Mouse (Mus musculus) liver, embryonic 14.5 days (tissue): ENCODE results near the gene Arsa. TPM values are rescaled to one million over a fixed set of nuclear protein-coding genes. Genes with fewer than 3 reads are reported as not detected.

ENCODE experiments used
- ATAC-seq: fragments of 200-750 bp; cut with Nextera tagmentation; 2 replicates; pipeline ENCODE4 v1.8.0; 2017; ENCODE audit warnings: moderate number of reproducible peaks, mild to moderate bottlenecking, moderate library complexity; ENCODE audit not compliant: insufficient read depth
- DNase-seq, 3 experiments: peaks; one replicate each; pipeline ENCODE4 v3.0.0-alpha.2; 2012 to 2013; ENCODE audit warnings: low read depth in 3 of 3, low spot score in 3 of 3
- H3K27ac ChIP-seq: fragments of 300-500 bp; sonication (generic); 2 replicates; pipeline ENCODE4 v1.5.1; 2014; ENCODE audit warnings: moderate library complexity, mild to moderate bottlenecking, control low read depth, inconsistent platforms
- H3K27me3 ChIP-seq: fragments of 300-500 bp; sonication (generic); 2 replicates; pipeline ENCODE4 v1.6.1; 2014; ENCODE audit warnings: mild to moderate bottlenecking, low read length, moderate library complexity; ENCODE audit not compliant: control insufficient read depth, insufficient read depth
- H3K36me3 ChIP-seq: fragments of 300-500 bp; sonication (generic); replicated peaks from 2 replicates; pipeline ENCODE4 v1.6.1; 2014; ENCODE audit warnings: low read depth; ENCODE audit not compliant: control insufficient read depth, insufficient read depth
- H3K4me1 ChIP-seq, 2 experiments: fragments of 200-500 bp in 1 of 2; fragments of 300-500 bp in 1 of 2; sonication (generic) in 1 of 2; replicated peaks; 2 replicates each; pipeline ENCODE4 v1.6.1; 2012 to 2014; ENCODE audit warnings: antibody characterized with exemption in 1 of 2, inconsistent platforms in 1 of 2, low read length in 1 of 2; ENCODE audit not compliant: control insufficient read depth in 2 of 2, insufficient read depth in 2 of 2
- H3K4me2 ChIP-seq: fragments of 300-500 bp; sonication (generic); 2 replicates; pipeline ENCODE4 v1.6.1; 2014; ENCODE audit warnings: low read depth, mild to moderate bottlenecking, control low read depth, moderate library complexity
- H3K4me3 ChIP-seq, 2 experiments: fragments of 200-500 bp in 1 of 2; fragments of 300-500 bp in 1 of 2; sonication (generic) in 1 of 2; 2 replicates each; pipeline ENCODE4 v1.5.1; 2012 to 2014; ENCODE audit warnings: low read depth in 2 of 2, low read length in 2 of 2, mild to moderate bottlenecking in 2 of 2, control low read depth in 1 of 2, inconsistent platforms in 1 of 2, moderate library complexity in 1 of 2; ENCODE audit not compliant: insufficient read depth in 1 of 2
- H3K9ac ChIP-seq: fragments of 300-500 bp; sonication (generic); replicated peaks from 2 replicates; pipeline ENCODE4 v1.6.1; 2014; ENCODE audit warnings: mild to moderate bottlenecking, control low read depth, moderate library complexity
- H3K9me3 ChIP-seq: fragments of 300-500 bp; sonication (generic); 2 replicates; pipeline ENCODE4 v1.6.1; 2016; ENCODE audit warnings: low read length, mixed read lengths; ENCODE audit not compliant: control insufficient read depth
- CTCF ChIP-seq: IDR thresholded peaks from 2 replicates; pipeline ENCODE4 v1.5.1; 2016; ENCODE audit warnings: antibody characterized with exemption, low read depth, control low read depth
- EP300 ChIP-seq: IDR thresholded peaks from 2 replicates; pipeline ENCODE4 v1.6.1; 2016; ENCODE audit warnings: antibody characterized with exemption, low read depth
- WGBS: fragments of 180-500 bp; shearing (Covaris S2); extraction: QIAGEN DNeasy Blood & Tissue Kit; methylation state at CpG from one replicate; pipeline ENCODE4 v1.1.7; 2014; ENCODE audit not compliant: insufficient replicate concordance; 5-methylcytosine and 5-hydroxymethylcytosine counted together
- polyA plus RNA-seq, 2 experiments: library from polyadenylated mRNA; depleted of rRNA in 1 of 2; stranded (reverse) in 1 of 2; unstranded in 1 of 2; fragments of >200 nt; fragmentation: Nextera tagmentation in 1 of 2; extraction: Ambion mirVana in 1 of 2; gene quantifications; 2 replicates each; pipeline versions ENCODE4 v1.2.1 to v1.2.3; 2012 to 2014

Arsa gene
- polyA plus RNA-seq, 2 experiments: 3.1 to 3.4 TPM

DNA sequence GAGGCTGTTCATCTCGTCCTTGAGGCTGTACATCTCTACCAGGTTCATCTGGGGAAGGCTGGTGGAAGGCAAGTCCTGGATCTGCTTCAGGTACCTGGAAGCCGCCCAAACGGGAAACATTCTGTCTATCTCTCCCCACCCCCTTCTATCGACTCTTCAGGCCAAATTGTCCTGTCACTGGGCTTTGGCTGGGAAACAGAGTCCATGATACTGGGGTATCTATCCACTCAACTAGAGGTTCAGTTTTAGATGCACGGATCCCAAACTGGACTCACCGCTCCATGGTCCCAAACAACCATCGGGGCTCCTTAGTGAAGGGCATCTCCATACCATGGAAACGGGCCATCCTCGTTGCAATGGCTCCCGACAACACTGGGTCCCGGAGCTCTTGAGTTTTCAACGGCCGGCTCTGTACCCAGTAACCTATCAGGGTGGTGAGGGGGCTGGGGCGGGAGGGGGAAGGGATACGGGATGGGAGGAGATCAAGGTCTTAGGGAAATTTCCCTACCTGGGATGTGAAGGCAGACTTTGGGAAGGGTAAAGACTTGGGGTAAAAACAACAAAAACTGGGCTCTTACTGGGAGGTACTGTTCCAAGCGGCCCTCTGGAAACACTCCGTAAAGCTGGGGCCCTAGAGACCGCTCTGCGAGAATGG is 49.0 kb downstream of the Arsa start:
- TF ChIP-seq EP300 (no peak), CTCF (no peak)
- Histone ChIP-seq H3K4me2 (peak overlapping the region; percentile 97), H3K4me1 (peaks cover 3 to 13% of the 10 kb centered on the region in 2 experiments; a peak in 3 of 4 replicates), H3K9ac (peak overlapping the region; percentile 96), H3K4me3 (peak overlapping the region; percentile 76 to 84), H3K27ac (no peak overlapping the region), H3K36me3 (no peaks in the 10 kb centered on the region; the same call in 1 of the 2 replicates), H3K9me3 (no peaks in the 10 kb centered on the region), H3K27me3 (no peaks in the 10 kb centered on the region)
- 87% methylated on average over 19 of the region's 19 CpGs for WGBS
- ATAC-seq (no peak), DNase-seq (no peak)

DNA sequence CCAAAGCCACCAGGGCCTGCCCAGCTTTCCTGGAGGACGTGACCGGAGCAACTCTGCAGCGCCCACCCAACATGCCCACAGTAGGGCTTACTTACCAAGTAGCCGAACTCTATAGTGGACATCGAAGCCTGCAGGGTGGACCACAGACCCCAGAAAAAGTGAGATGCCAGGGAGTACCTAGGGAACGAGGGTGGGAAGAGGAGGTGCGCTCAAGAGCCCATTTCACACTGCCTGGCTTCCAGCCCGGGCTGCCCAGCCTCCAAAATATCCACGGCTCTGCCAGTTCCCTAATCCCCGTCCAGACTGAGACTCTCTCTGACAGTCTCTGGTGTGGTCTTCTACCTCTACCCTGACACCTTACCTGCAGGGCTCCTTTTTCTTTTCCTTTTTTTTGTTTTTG is 50.5 kb downstream of the Arsa start:
- Histone ChIP-seq H3K4me3 (no peak overlapping the region), H3K9me3 (no peaks in the 10 kb centered on the region), H3K27ac (no peak overlapping the region), H3K27me3 (no peaks in the 10 kb centered on the region), H3K4me1 (peaks cover 3 to 13% of the 10 kb centered on the region in 2 experiments; a peak in 3 of 4 replicates), H3K36me3 (no peaks in the 10 kb centered on the region; the same call in 1 of the 2 replicates), H3K4me2 (no peak overlapping the region), H3K9ac (no peak overlapping the region)
- 81% methylated on average over 10 of the region's 10 CpGs for WGBS
- no peak for TF ChIP-seq CTCF
- no peak for TF ChIP-seq EP300
- ATAC-seq: no peak
- no peak for DNase-seq

DNA sequence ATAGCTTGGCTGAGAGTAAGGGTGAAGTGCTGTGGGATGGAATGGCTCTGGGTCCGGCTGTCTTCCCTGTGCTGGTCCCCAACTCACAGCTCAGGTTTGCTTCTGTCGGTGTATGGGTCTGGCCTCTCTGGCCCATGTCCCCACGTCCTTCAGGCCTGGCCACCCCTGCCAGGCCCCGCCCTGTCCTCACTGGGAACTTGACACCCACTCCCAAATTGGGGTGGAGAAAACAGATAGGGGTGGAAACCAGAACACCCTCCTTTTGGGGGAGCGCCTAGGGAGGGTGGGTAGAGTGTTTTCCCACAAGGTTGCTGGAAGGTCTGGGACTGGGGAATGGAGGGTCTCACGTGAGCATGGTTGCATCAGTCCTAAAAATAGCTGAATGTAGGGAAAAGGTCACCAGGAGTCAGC is 51.5 kb downstream of the Arsa start, which contains the start of gene Cpt1b:
Gene Cpt1b, minus strand, starts transcription at position 153 of the 411 bp plus-strand sequence.
- no peak within 1 kb of the TSS for H3K9ac ChIP-seq
- peaks cover 3 to 10% of the 10 kb centered on the region in 2 experiments; a peak in 3 of 4 replicates for H3K4me1 ChIP-seq
- no peaks in the 10 kb centered on the region; the same call in 1 of the 2 replicates for H3K36me3 ChIP-seq
- WGBS: 66% methylated on average over 6 of the region's 6 CpGs
- no peak for TF ChIP-seq EP300
- ATAC-seq (no peak), DNase-seq (no peak)
- H3K4me2 ChIP-seq: peak within 1 kb of the TSS; percentile 32; the same call in 1 of the 2 replicates
- H3K4me3 ChIP-seq: peak within 1 kb of the TSS in 1 of 2 experiments; percentile 21; a peak in 1 of 4 replicates
- H3K27ac ChIP-seq: no peak within 1 kb of the TSS
- no peaks in the 10 kb centered on the region for H3K27me3 ChIP-seq
- H3K9me3 ChIP-seq: no peaks in the 10 kb centered on the region

DNA sequence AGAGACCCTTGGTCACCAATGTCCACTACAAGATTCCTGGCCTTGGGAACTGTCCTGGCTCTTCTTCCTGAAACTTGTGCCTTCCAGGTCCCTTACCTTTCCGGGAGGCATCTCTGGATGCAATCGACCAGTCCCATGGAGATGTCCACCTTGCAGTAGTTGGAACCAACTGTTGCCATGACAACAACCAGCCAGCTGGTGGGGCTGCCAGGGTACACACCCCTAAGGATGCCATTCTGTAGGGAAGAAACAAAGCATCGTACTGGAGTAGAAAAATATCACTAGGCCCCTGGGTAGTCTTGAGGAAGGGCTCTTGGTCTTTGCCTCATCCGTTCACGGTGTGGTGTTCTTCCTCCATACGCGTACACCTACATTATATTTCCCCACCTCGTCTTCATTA is 52.6 kb downstream of the Arsa start:
- Histone ChIP-seq H3K27ac (no peak overlapping the region), H3K4me2 (no peak overlapping the region), H3K9me3 (no peaks in the 10 kb centered on the region), H3K27me3 (no peaks in the 10 kb centered on the region), H3K4me1 (peaks cover 3 to 7% of the 10 kb centered on the region in 2 experiments; a peak in 2 of 4 replicates), H3K4me3 (no peak overlapping the region), H3K36me3 (no peaks in the 10 kb centered on the region; the same call in 1 of the 2 replicates), H3K9ac (no peak overlapping the region)
- DNase-seq: no peak
- no peak for ATAC-seq
- TF ChIP-seq EP300: no peak
- TF ChIP-seq CTCF: no peak
- 74% methylated on average over 8 of the region's 8 CpGs for WGBS

Other genes starting within 250 kb of the Arsa start
- gene Sbf1, start 162.1 kb downstream of the Arsa start, polyA plus RNA-seq (2012; rRNA removed): 20.8 and 29.3 TPM in 2 replicates
- gene Sbf1, start 162.1 kb downstream of the Arsa start, polyA plus RNA-seq (2014; fragmentation: Nextera tagmentation; extraction: Ambion mirVana): 17.8 and 23.5 TPM in 2 replicates
- 2.5 and 2.7 TPM in 2 replicates for gene Adm2, start 154.7 kb downstream of the Arsa start, polyA plus RNA-seq (2012; rRNA removed)
- gene Adm2, start 154.7 kb downstream of the Arsa start, polyA plus RNA-seq (2014; fragmentation: Nextera tagmentation; extraction: Ambion mirVana): 1.2 and 1.6 TPM in 2 replicates
- 9.7 and 11.2 TPM in 2 replicates for gene Miox, start 143.0 kb downstream of the Arsa start, polyA plus RNA-seq (2012; rRNA removed)
- 10.2 and 10.8 TPM in 2 replicates for gene Miox, start 143.0 kb downstream of the Arsa start, polyA plus RNA-seq (2014; fragmentation: Nextera tagmentation; extraction: Ambion mirVana)
- gene Lmf2, start 121.8 kb downstream of the Arsa start, polyA plus RNA-seq (2012; rRNA removed): 12.3 and 15.1 TPM in 2 replicates
- gene Lmf2, start 121.8 kb downstream of the Arsa start, polyA plus RNA-seq (2014; fragmentation: Nextera tagmentation; extraction: Ambion mirVana): 17.2 and 18.9 TPM in 2 replicates
- gene Ncaph2, start 121.7 kb downstream of the Arsa start, polyA plus RNA-seq (2012; rRNA removed): 63.8 and 77.0 TPM in 2 replicates
- gene Ncaph2, start 121.7 kb downstream of the Arsa start, polyA plus RNA-seq (2014; fragmentation: Nextera tagmentation; extraction: Ambion mirVana): 104 and 106 TPM in 2 replicates
- gene Sco2, start 103.6 kb downstream of the Arsa start, polyA plus RNA-seq (2012; rRNA removed): 9.8 and 10.7 TPM in 2 replicates
- 2.8 and 4.4 TPM in 2 replicates for gene Sco2, start 103.6 kb downstream of the Arsa start, polyA plus RNA-seq (2014; fragmentation: Nextera tagmentation; extraction: Ambion mirVana)
- 0.70 and 0.88 TPM in 2 replicates for gene Tymp, start 100.4 kb downstream of the Arsa start, polyA plus RNA-seq (2012; rRNA removed)
- 0.40 and 0.56 TPM in 2 replicates for gene Tymp, start 100.4 kb downstream of the Arsa start, polyA plus RNA-seq (2014; fragmentation: Nextera tagmentation; extraction: Ambion mirVana)
- 0.76 and 0.89 TPM in 2 replicates for gene Odf3b, start 98.1 kb downstream of the Arsa start, polyA plus RNA-seq (2012; rRNA removed)
- gene Odf3b, start 98.1 kb downstream of the Arsa start, polyA plus RNA-seq (2014; fragmentation: Nextera tagmentation; extraction: Ambion mirVana): 0.57 and 1.3 TPM in 2 replicates
- gene Klhdc7b, start 92.5 kb downstream of the Arsa start, polyA plus RNA-seq (2012; rRNA removed): not detected in 2 replicates
- gene Klhdc7b, start 92.5 kb downstream of the Arsa start, polyA plus RNA-seq (2014; fragmentation: Nextera tagmentation; extraction: Ambion mirVana): not detected in 2 replicates
- gene Syce3, start 66.9 kb downstream of the Arsa start, polyA plus RNA-seq (2012; rRNA removed): not detected in 2 replicates
- gene Syce3, start 66.9 kb downstream of the Arsa start, polyA plus RNA-seq (2014; fragmentation: Nextera tagmentation; extraction: Ambion mirVana): not detected in 2 replicates
- 1.5 and 1.9 TPM in 2 replicates for gene Cpt1b, start 51.6 kb downstream of the Arsa start, polyA plus RNA-seq (2012; rRNA removed)
- 2.1 and 2.2 TPM in 2 replicates for gene Cpt1b, start 51.6 kb downstream of the Arsa start, polyA plus RNA-seq (2014; fragmentation: Nextera tagmentation; extraction: Ambion mirVana)
- 0.57 and 0.89 TPM in 2 replicates for gene C730034F03Rik, start 47.8 kb downstream of the Arsa start, polyA plus RNA-seq (2012; rRNA removed)
- 0.56 and 0.69 TPM in 2 replicates for gene C730034F03Rik, start 47.8 kb downstream of the Arsa start, polyA plus RNA-seq (2014; fragmentation: Nextera tagmentation; extraction: Ambion mirVana)
- 0.19 and 0.58 TPM in 2 replicates for gene Gm44502, start 47.7 kb downstream of the Arsa start, polyA plus RNA-seq (2012; rRNA removed)
- 0.14 and 0.34 TPM in 2 replicates for gene Gm44502, start 47.7 kb downstream of the Arsa start, polyA plus RNA-seq (2014; fragmentation: Nextera tagmentation; extraction: Ambion mirVana)
- gene Chkb, start 47.5 kb downstream of the Arsa start, polyA plus RNA-seq (2012; rRNA removed): 13.7 and 19.3 TPM in 2 replicates
- 18.3 and 20.5 TPM in 2 replicates for gene Chkb, start 47.5 kb downstream of the Arsa start, polyA plus RNA-seq (2014; fragmentation: Nextera tagmentation; extraction: Ambion mirVana)
- 0.02 and 0.08 TPM in 2 replicates for gene Mapk8ip2, start 23.5 kb downstream of the Arsa start, polyA plus RNA-seq (2012; rRNA removed)
- gene Mapk8ip2, start 23.5 kb downstream of the Arsa start, polyA plus RNA-seq (2014; fragmentation: Nextera tagmentation; extraction: Ambion mirVana): not detected in 2 replicates
- 2.0 and 2.1 TPM in 2 replicates for gene Shank3, start 22.2 kb upstream of the Arsa start, polyA plus RNA-seq (2012; rRNA removed)
- gene Shank3, start 22.2 kb upstream of the Arsa start, polyA plus RNA-seq (2014; fragmentation: Nextera tagmentation; extraction: Ambion mirVana): 0.39 and 0.63 TPM in 2 replicates
- 0.04 and 0.05 TPM in 2 replicates for gene Acr, start 90.9 kb upstream of the Arsa start, polyA plus RNA-seq (2012; rRNA removed)
- gene Acr, start 90.9 kb upstream of the Arsa start, polyA plus RNA-seq (2014; fragmentation: Nextera tagmentation; extraction: Ambion mirVana): not detected in 2 replicates
- gene Rabl2, start 114.5 kb upstream of the Arsa start, polyA plus RNA-seq (2012; rRNA removed): 5.7 and 6.2 TPM in 2 replicates
- gene Rabl2, start 114.5 kb upstream of the Arsa start, polyA plus RNA-seq (2014; fragmentation: Nextera tagmentation; extraction: Ambion mirVana): 6.9 and 7.5 TPM in 2 replicates